Mouse (Mus musculus): ENCODE measurements at regions not wholly inside any gene's neighbourhood (a gene's known extent, or its start where the extent isn't known, plus 50 kb on each side); places are given as distances from the start of the nearest gene placed in this dataset.

DNA sequence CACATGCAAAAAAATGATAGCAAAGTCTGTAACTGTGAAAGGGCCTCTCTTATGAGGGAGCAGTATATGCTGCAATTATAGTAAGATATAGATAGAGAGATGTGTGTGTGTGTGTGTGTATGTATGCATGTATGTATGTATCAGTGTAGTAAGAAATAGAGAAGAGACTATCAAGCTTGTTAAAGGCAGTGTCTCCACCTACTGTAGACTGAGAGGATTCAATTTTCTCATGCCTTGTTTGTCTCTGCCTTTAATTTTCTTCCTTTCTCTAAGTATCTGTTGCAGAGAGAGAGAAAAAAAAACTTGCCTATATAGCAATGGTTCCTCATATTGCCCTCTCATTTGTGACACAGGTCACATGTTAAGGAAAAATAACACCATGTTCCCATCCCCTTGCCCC is 2871.1 kb upstream of the 5930422O12Rik start:
- no peak for TF ChIP-seq ZMIZ1 (IDR thresholded peaks at IDR 0.05; ENCODE audit: low read depth, low read length)
- TF ChIP-seq E2F4 (IDR thresholded peaks at IDR 0.05; ENCODE audit: insufficient replicate concordance, low read depth, low read length), result no peak
- TF ChIP-seq CTCF (conservative IDR thresholded peaks at IDR 0.05 in 1 of 2, IDR thresholded peaks at IDR 0.05 in 1 of 2; ENCODE audit: low read depth in 2 of 2, low read length in 2 of 2), result no peak
- no peak for TF ChIP-seq SMC3 (IDR thresholded peaks at IDR 0.05; ENCODE audit: low read depth, low read length)
- TF ChIP-seq MXI1 (IDR thresholded peaks at IDR 0.05; ENCODE audit: low read depth, low read length), result no peak
- no peak for TF ChIP-seq USF1 (IDR thresholded peaks at IDR 0.05; ENCODE audit: low read depth, low read length)
- no peak for TF ChIP-seq ZC3H11A (IDR thresholded peaks at IDR 0.05; ENCODE audit: low read depth, low read length)
- TF ChIP-seq HCFC1 (IDR thresholded peaks at IDR 0.05; ENCODE audit: low read depth, low read length), result no peak
- no peak for TF ChIP-seq MAZ (IDR thresholded peaks at IDR 0.05; ENCODE audit: low read depth, low read length)
- TF ChIP-seq POLR2A (IDR thresholded peaks at IDR 0.05; ENCODE audit: low read depth, low read length), result no peak
- no peak for TF ChIP-seq ETS1 (conservative IDR thresholded peaks at IDR 0.05; ENCODE audit: low read depth, low read length)
